Mouse (Mus musculus) MEL (cell line): ENCODE measurements around the gene Zfp1. TPM values are rescaled to one million over a fixed set of nuclear protein-coding genes. Genes with fewer than 3 reads are reported as not detected.

Experiments used
- DNase-seq: peaks from one replicate; pipeline ENCODE4 v3.0.0; 2011; ENCODE audit warnings: low read depth, low spot score
- H3K27ac ChIP-seq: 2 replicates; pipeline ENCODE4 v1.5.1; 2012; ENCODE audit warnings: low read depth, mild to moderate bottlenecking, control low read depth, low read length, moderate library complexity; ENCODE audit not compliant: control insufficient read depth
- H3K27me3 ChIP-seq, 2 experiments: fragments of 150-350 bp in 1 of 2; sonication (generic) in 1 of 2; 2 replicates each; pipeline ENCODE4 v1.6.1; 2012; ENCODE audit warnings: low read length in 2 of 2, mild to moderate bottlenecking in 2 of 2, improper control_type of control experiment in 1 of 2, moderate library complexity in 1 of 2; ENCODE audit not compliant: insufficient read depth in 2 of 2, control insufficient read depth in 1 of 2
- H3K36me3 ChIP-seq, 2 experiments: 2 replicates each; pipeline ENCODE4 v1.6.1; 2012 to 2014; ENCODE audit warnings: low read length in 2 of 2, improper control_type of control experiment in 1 of 2, inconsistent platforms in 1 of 2, mild to moderate bottlenecking in 1 of 2; ENCODE audit not compliant: insufficient read depth in 2 of 2, control insufficient read depth in 1 of 2
- H3K4me1 ChIP-seq, 2 experiments: fragments of 150-350 bp in 1 of 2; sonication (generic) in 1 of 2; 2 replicates each; pipeline ENCODE4 v1.6.1; 2012; ENCODE audit warnings: low read length in 2 of 2, improper control_type of control experiment in 1 of 2, mild to moderate bottlenecking in 1 of 2; ENCODE audit not compliant: insufficient read depth in 2 of 2, control insufficient read depth in 1 of 2
- H3K4me3 ChIP-seq, 2 experiments: fragments of 150-350 bp in 1 of 2; sonication (generic) in 1 of 2; 2 replicates each; pipeline ENCODE4 v1.5.1; 2012; ENCODE audit warnings: low read depth in 2 of 2, low read length in 2 of 2, mild to moderate bottlenecking in 2 of 2, moderate library complexity in 2 of 2, control low read depth in 1 of 2, improper control_type of control experiment in 1 of 2; ENCODE audit not compliant: control insufficient read depth in 1 of 2, insufficient read depth in 1 of 2
- H3K79me2 ChIP-seq: 2 replicates; pipeline ENCODE4 v1.6.1; 2012; ENCODE audit warnings: mild to moderate bottlenecking, low read length, moderate library complexity; ENCODE audit not compliant: control insufficient read depth, poor library complexity, insufficient read depth
- H3K9ac ChIP-seq: 2 replicates; pipeline ENCODE4 v1.6.1; 2012; ENCODE audit warnings: low read depth, mild to moderate bottlenecking, control low read depth, low read length, moderate library complexity; ENCODE audit not compliant: control insufficient read depth, poor library complexity, severe bottlenecking
- H3K9me3 ChIP-seq: fragments of 150-350 bp; sonication (generic); replicated peaks from 2 replicates; pipeline ENCODE4 v1.6.1; 2012; ENCODE audit warnings: mild to moderate bottlenecking, low read length, improper control_type of control experiment, moderate library complexity; ENCODE audit not compliant: insufficient read depth
- BHLHE40 ChIP-seq: IDR thresholded peaks from 2 replicates; pipeline ENCODE4 v1.6.1; 2012; ENCODE audit warnings: low read depth, mild to moderate bottlenecking, inconsistent platforms, low read length, improper control_type of control experiment, borderline replicate concordance
- CHD1 ChIP-seq: IDR thresholded peaks from 2 replicates; pipeline ENCODE4 v1.6.1; 2012; ENCODE audit warnings: low read depth, mild to moderate bottlenecking, inconsistent platforms, low read length, improper control_type of control experiment
- CTCF ChIP-seq, 3 experiments: IDR thresholded peaks in 2 of 3; conservative IDR thresholded peaks in 1 of 3; 2 replicates each; pipeline ENCODE4 v1.5.1; 2011 to 2012; ENCODE audit warnings: low read length in 3 of 3, low read depth in 2 of 3, mild to moderate bottlenecking in 2 of 3, improper control_type of control experiment in 1 of 3, inconsistent platforms in 1 of 3, mixed read lengths in 1 of 3, moderate library complexity in 1 of 3; ENCODE audit not compliant: control insufficient read depth in 1 of 3, insufficient read depth in 1 of 3, poor library complexity in 1 of 3, severe bottlenecking in 1 of 3
- ETS1 ChIP-seq: IDR thresholded peaks from 2 replicates; pipeline ENCODE4 v1.6.1; 2012; ENCODE audit warnings: low read depth, mild to moderate bottlenecking, inconsistent platforms, low read length, improper control_type of control experiment, moderate library complexity
- GABPA ChIP-seq: IDR thresholded peaks from 2 replicates; pipeline ENCODE4 v1.6.1; 2012; ENCODE audit warnings: low read depth, mild to moderate bottlenecking, inconsistent platforms, low read length, improper control_type of control experiment, moderate library complexity
- GATA1 ChIP-seq: IDR thresholded peaks from 2 replicates; pipeline ENCODE4 v1.6.1; 2011; ENCODE audit warnings: low read depth, low read length, improper control_type of control experiment
- HCFC1 ChIP-seq: IDR thresholded peaks from 2 replicates; pipeline ENCODE4 v1.6.1; 2012; ENCODE audit warnings: low read depth, mild to moderate bottlenecking, inconsistent platforms, low read length, improper control_type of control experiment, moderate library complexity
- JUND ChIP-seq: IDR thresholded peaks from 2 replicates; pipeline ENCODE4 v1.6.1; 2011; ENCODE audit warnings: low read depth, mild to moderate bottlenecking, improper control_type of control experiment, low read length
- KAT2A ChIP-seq: conservative IDR thresholded peaks from 2 replicates; pipeline ENCODE4 v1.6.1; 2012; ENCODE audit warnings: low read depth, low read length, improper control_type of control experiment, inconsistent platforms
- MAFK ChIP-seq: IDR thresholded peaks from 2 replicates; pipeline ENCODE4 v1.6.1; 2011; ENCODE audit warnings: low read depth, mild to moderate bottlenecking, low read length, improper control_type of control experiment, borderline replicate concordance
- MAZ ChIP-seq: IDR thresholded peaks from 2 replicates; pipeline ENCODE4 v1.6.1; 2012; ENCODE audit warnings: low read depth, mild to moderate bottlenecking, inconsistent platforms, low read length, improper control_type of control experiment
- MXI1 ChIP-seq: IDR thresholded peaks from 2 replicates; pipeline ENCODE4 v1.6.1; 2011; ENCODE audit warnings: mild to moderate bottlenecking, low read depth, low read length, improper control_type of control experiment
- MYC ChIP-seq: IDR thresholded peaks from 2 replicates; pipeline ENCODE4 v1.6.1; 2011; ENCODE audit warnings: low read depth, mild to moderate bottlenecking, low read length, improper control_type of control experiment, moderate library complexity
- NELFE ChIP-seq: IDR thresholded peaks from 2 replicates; pipeline ENCODE4 v1.6.1; 2011; ENCODE audit warnings: low read depth, low read length, improper control_type of control experiment
- NRF1 ChIP-seq: IDR thresholded peaks from 2 replicates; pipeline ENCODE4 v1.6.1; 2014; ENCODE audit warnings: low read depth, mild to moderate bottlenecking, inconsistent platforms, low read length, improper control_type of control experiment, moderate library complexity; ENCODE audit not compliant: poor library complexity, insufficient read depth, severe bottlenecking
- POLR2A ChIP-seq, 2 experiments: IDR thresholded peaks; 2 replicates each; pipeline ENCODE4 v1.6.1; 2011 to 2012; ENCODE audit warnings: low read length in 2 of 2, mild to moderate bottlenecking in 2 of 2, control low read depth in 1 of 2, improper control_type of control experiment in 1 of 2, low read depth in 1 of 2, moderate library complexity in 1 of 2; ENCODE audit not compliant: control insufficient read depth in 1 of 2, insufficient read depth in 1 of 2, poor library complexity in 1 of 2
- RCOR1 ChIP-seq: IDR thresholded peaks from 2 replicates; pipeline ENCODE4 v1.6.1; 2012; ENCODE audit warnings: low read depth, mild to moderate bottlenecking, inconsistent platforms, low read length, improper control_type of control experiment
- SIN3A ChIP-seq: IDR thresholded peaks from 2 replicates; pipeline ENCODE4 v1.6.1; 2012; ENCODE audit warnings: low read length, improper control_type of control experiment, inconsistent platforms
- SMC3 ChIP-seq: IDR thresholded peaks from 2 replicates; pipeline ENCODE4 v1.6.1; 2011; ENCODE audit warnings: low read depth, low read length, improper control_type of control experiment
- TBP ChIP-seq: IDR thresholded peaks from 2 replicates; pipeline ENCODE4 v1.8.0; 2011; ENCODE audit warnings: low read depth, low read length, improper control_type of control experiment
- TCF12 ChIP-seq: IDR thresholded peaks from 2 replicates; pipeline ENCODE4 v1.6.1; 2014; ENCODE audit warnings: low read depth, mild to moderate bottlenecking, inconsistent platforms, low read length, improper control_type of control experiment, moderate library complexity
- UBTF ChIP-seq: IDR thresholded peaks from 2 replicates; pipeline ENCODE4 v1.6.1; 2012; ENCODE audit warnings: low read depth, mild to moderate bottlenecking, inconsistent platforms, low read length, improper control_type of control experiment, moderate library complexity, borderline replicate concordance; ENCODE audit not compliant: insufficient read depth
- ZKSCAN1 ChIP-seq: IDR thresholded peaks from 2 replicates; pipeline ENCODE4 v1.6.1; 2012; ENCODE audit warnings: low read depth, mild to moderate bottlenecking, inconsistent platforms, low read length, improper control_type of control experiment, moderate library complexity
- ZNF384 ChIP-seq: IDR thresholded peaks from 2 replicates; pipeline ENCODE4 v1.6.1; 2012; ENCODE audit warnings: low read depth, mild to moderate bottlenecking, inconsistent platforms, low read length, improper control_type of control experiment
- polyA plus RNA-seq, 2 experiments: library from polyadenylated mRNA; stranded (reverse) in 1 of 2; unstranded in 1 of 2; fragments of >175 nt in 1 of 2; fragments of >200 nt in 1 of 2; gene quantifications; 2 replicates each; pipeline versions ENCODE4 v1.2.1 to v1.2.4; 2012; ENCODE audit warnings: low replicate concordance in 2 of 2, low read depth in 1 of 2; ENCODE audit not compliant: insufficient read length in 2 of 2, insufficient read depth in 1 of 2, missing spikeins in 1 of 2
- total RNA-seq: library from RNA; depleted of rRNA; stranded (reverse); fragments of 300-350 nt; gene quantifications from 2 replicates; pipeline ENCODE4 v1.2.3, GENCODE M21; 2012

Zfp1 gene
- total and polyA plus RNA-seq, 3 experiments = 12.2 to 12.4 TPM; not detected in 1

GRCm38 (mm10) chr8:111617812-111618211 lies 25.4 kb upstream of the Zfp1 start:
- Histone ChIP-seq H3K4me1 (no peaks in the 10 kb centered on the region), H3K79me2 (no peaks in the 10 kb centered on the region), H3K27ac (no peak overlapping the region), H3K36me3 (no peaks in the 10 kb centered on the region), H3K9me3 (no peaks in the 10 kb centered on the region), H3K9ac (no peak overlapping the region), H3K4me3 (no peak overlapping the region), H3K27me3 (no peaks in the 10 kb centered on the region)
- TF ChIP-seq CTCF (IDR thresholded peaks at IDR 0.05 in 2 of 3, conservative IDR thresholded peaks at IDR 0.05 in 1 of 3; ENCODE audit: control insufficient read depth in 1 of 3, insufficient read depth in 1 of 3, low read depth in 2 of 3, low read length in 3 of 3, poor library complexity in 1 of 3, severe bottlenecking in 1 of 3) (no peak), MXI1 (no peak), SMC3 (no peak), MAFK (no peak), JUND (no peak), BHLHE40 (no peak), MYC (no peak), UBTF (no peak)
- DNase-seq = no peak

GRCm38 (mm10) chr8:111618273-111618672 lies 24.9 kb upstream of the Zfp1 start:
- no peaks in the 10 kb centered on the region for H3K79me2 ChIP-seq
- H3K27ac ChIP-seq = no peak overlapping the region
- no peaks in the 10 kb centered on the region for H3K36me3 ChIP-seq
- no peak for DNase-seq
- H3K27me3 ChIP-seq = no peaks in the 10 kb centered on the region
- TF ChIP-seq KAT2A = no peak
- no peak for TF ChIP-seq SMC3
- no peak for TF ChIP-seq HCFC1
- no peak for TF ChIP-seq NELFE
- TF ChIP-seq TCF12 = no peak
- no peak for TF ChIP-seq GABPA
- no peaks in the 10 kb centered on the region for H3K4me1 ChIP-seq
- no peaks in the 10 kb centered on the region for H3K9me3 ChIP-seq
- H3K4me3 ChIP-seq = no peak overlapping the region
- H3K9ac ChIP-seq = no peak overlapping the region

- Histone ChIP-seq H3K4me1 (no peaks in the 10 kb centered on the region), H3K9ac (no peak overlapping the region), H3K27me3 (no peaks in the 10 kb centered on the region), H3K79me2 (no peaks in the 10 kb centered on the region), H3K4me3 (no peak overlapping the region), H3K9me3 (no peaks in the 10 kb centered on the region), H3K27ac (no peak overlapping the region), H3K36me3 (no peaks in the 10 kb centered on the region)
- DNase-seq = no peak
- TF ChIP-seq NRF1 (no peak), CTCF (IDR thresholded peaks at IDR 0.05 in 2 of 3, conservative IDR thresholded peaks at IDR 0.05 in 1 of 3; ENCODE audit: control insufficient read depth in 1 of 3, insufficient read depth in 1 of 3, low read depth in 2 of 3, low read length in 3 of 3, poor library complexity in 1 of 3, severe bottlenecking in 1 of 3) (no peak), ZNF384 (no peak), ZKSCAN1 (no peak), MAZ (no peak), TCF12 (no peak), ETS1 (no peak), TBP (no peak), RCOR1 (no peak), SIN3A (no peak), NELFE (no peak), MXI1 (no peak), GATA1 (no peak), CHD1 (no peak), POLR2A (IDR thresholded peaks at IDR 0.05; ENCODE audit: control insufficient read depth in 1 of 2, insufficient read depth in 1 of 2, low read depth in 1 of 2, low read length in 2 of 2, poor library complexity in 1 of 2) (no peak), MYC (no peak), HCFC1 (no peak)
These were observed 23.3 kb upstream of the Zfp1 start for GRCm38 (mm10) chr8:111619936-111620335.
